Mouse (Mus musculus): ENCODE results near the gene Vmn2r-ps159.
"Not testable (repeated sequence)": the region's sequence is repeated elsewhere in the genome, so short reads cannot be mapped to it uniquely, and the experiment has no call there.

Vmn2r-ps159 gene

GRCm38 (mm10) chr4:156330803-156331202, at the start of gene Vmn2r-ps159:
Gene Vmn2r-ps159, plus strand, starts transcription at chr4:156331103.
- DNase-seq = not testable (repeated sequence)

GRCm38 (mm10) chr4:156341601-156342504, 10.9 kb downstream of the Vmn2r-ps159 start:
- not testable (repeated sequence) for DNase-seq

- DNase-seq = peak; percentile 49
Measured at GRCm38 (mm10) chr4:156342569-156343325, 11.8 kb downstream of the Vmn2r-ps159 start.

- no peak for DNase-seq
Measured at GRCm38 (mm10) chr4:156343332-156343731, 12.4 kb downstream of the Vmn2r-ps159 start.

GRCm38 (mm10) chr4:156356756-156357437, 26.0 kb downstream of the Vmn2r-ps159 start:
- DNase-seq = not testable (repeated sequence)

Measured in retina, postnatal 1 day (tissue).